8 mouse cellular contexts compared by ENCODE assay signal in the genomic region with DNA sequence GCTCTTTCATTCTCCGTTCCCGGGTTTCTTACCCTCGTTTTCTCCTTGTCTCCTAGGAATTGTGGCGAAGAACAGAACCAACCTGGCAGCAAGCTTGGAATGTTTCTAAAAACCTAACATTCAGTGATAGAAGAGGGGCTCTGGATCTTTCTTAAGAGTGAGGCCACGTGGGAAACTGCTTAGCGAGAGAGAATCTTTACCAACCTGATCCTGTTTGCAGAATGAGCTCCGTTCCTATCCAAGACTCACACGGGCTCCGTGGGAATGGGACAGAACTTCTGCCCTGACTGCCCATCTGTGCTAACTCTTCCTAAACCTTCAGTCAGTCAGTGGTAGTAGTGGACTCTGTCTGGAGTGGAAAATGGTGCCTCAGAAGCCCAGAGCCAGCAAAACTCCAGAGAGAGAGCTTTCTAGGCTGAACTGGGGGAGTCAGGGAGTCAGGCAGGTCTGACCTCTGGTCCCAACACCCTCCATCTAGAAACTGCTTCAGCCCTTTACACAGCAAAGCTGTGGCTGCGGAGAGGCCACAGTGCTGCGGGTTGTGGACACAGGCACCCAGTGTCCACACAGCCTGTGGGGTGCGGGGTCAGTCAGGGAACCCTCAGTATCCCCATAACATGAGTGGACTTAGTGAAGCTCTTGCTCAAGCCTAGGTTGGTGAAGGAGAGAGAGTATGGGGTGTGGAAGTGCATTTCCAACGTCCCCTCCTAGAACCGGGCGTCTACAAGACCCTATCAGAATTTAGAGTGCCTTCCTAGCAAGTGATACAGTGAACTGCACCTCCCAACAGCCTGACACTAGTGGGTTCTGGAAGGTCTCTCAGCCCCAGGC. TPM values are rescaled to one million over a fixed set of nuclear protein-coding genes. Genes with fewer than 3 reads are reported as not detected.
A peak's percentile ranks its signal among the peaks of the same experiment; 100 is the strongest.
DNase-seq lines count a peak whose midpoint lies in the region; ATAC-seq and TF ChIP-seq lines count a peak whose summit lies in the region.

No protein-coding gene starts in this region.

- H3K79me2 ChIP-seq in C2C12 (ENCODE audit: control insufficient read depth, insufficient read depth): no peaks in the 10 kb centered on the region

- no peak overlapping the region for H3K4me3 ChIP-seq in C2C12 (ENCODE audit: insufficient read depth, poor library complexity, severe bottlenecking)
- H3K4me3 ChIP-seq in forebrain, embryonic 13.5 days: peak overlapping the region; percentile 51
- peak overlapping the region; percentile 70 for H3K4me3 ChIP-seq in liver, embryonic 13.5 days (replicated peaks)

- peak; percentile 6; the same call in 1 of the 2 replicates for ATAC-seq in forebrain, embryonic 13.5 days
- ATAC-seq in liver, embryonic 13.5 days (ENCODE audit: low read depth): no peak

- no peaks in the 10 kb centered on the region for H3K36me3 ChIP-seq in C2C12 (ENCODE audit: control insufficient read depth, insufficient read depth)
- H3K36me3 ChIP-seq in forebrain, embryonic 13.5 days (ENCODE audit: poor library complexity, severe bottlenecking): no peaks in the 10 kb centered on the region
- no peaks in the 10 kb centered on the region for H3K36me3 ChIP-seq in liver, embryonic 13.5 days

- H3K27me3 ChIP-seq in C2C12 (ENCODE audit: control insufficient read depth, insufficient read depth, insufficient read length): no peaks in the 10 kb centered on the region
- H3K27me3 ChIP-seq in forebrain, embryonic 13.5 days: peaks cover 28% of the 10 kb centered on the region
- H3K27me3 ChIP-seq in liver, embryonic 13.5 days: peaks cover 31% of the 10 kb centered on the region

- DNase-seq in heart, adult 11 months: peak; percentile 88
- DNase-seq in heart, adult 18-20 months: no peak
- DNase-seq in liver, embryonic 13.5 days: no peak
- no peak for DNase-seq in Muller cell, postnatal 12 days (ENCODE audit: inconsistent ontology term)
- DNase-seq in spleen, postnatal 4 days (ENCODE audit: low spot score in 2 of 2): no peak
- no peak for DNase-seq in c-Kit-positive CD71-positive TER-119-positive erythroid progenitor cells, embryonic 14.5 days (ENCODE audit: low spot score)

- H3K27ac ChIP-seq in forebrain, embryonic 13.5 days: peak overlapping the region; percentile 83
- H3K27ac ChIP-seq in liver, embryonic 13.5 days: peak overlapping the region; percentile 77

- H3K4me1 ChIP-seq in forebrain, embryonic 13.5 days: peaks cover 52% of the 10 kb centered on the region
- peaks cover 80% of the 10 kb centered on the region for H3K4me1 ChIP-seq in liver, embryonic 13.5 days (replicated peaks)

- H3K79me3 ChIP-seq in C2C12 (ENCODE audit: low read depth): no peaks in the 10 kb centered on the region

- WGBS in forebrain, embryonic 13.5 days: 17% methylated on average over 15 of the region's 15 CpGs
- 13% methylated on average over 15 of the region's 15 CpGs for WGBS in liver, embryonic 13.5 days (ENCODE audit: insufficient replicate concordance)

- TF ChIP-seq CTCF in C2C12 (IDR thresholded peaks at IDR 0.05; ENCODE audit: control insufficient read depth, insufficient read depth, insufficient read length): no peak

- peak overlapping the region; percentile 68 for H3K9ac ChIP-seq in forebrain, embryonic 13.5 days
- peak overlapping the region; percentile 82 for H3K9ac ChIP-seq in liver, embryonic 13.5 days

- H3K9me3 ChIP-seq in forebrain, embryonic 13.5 days (replicated peaks): no peaks in the 10 kb centered on the region
- H3K9me3 ChIP-seq in liver, embryonic 13.5 days (replicated peaks): no peaks in the 10 kb centered on the region

- peak overlapping the region; percentile 77 for H3ac ChIP-seq in C2C12 (ENCODE audit: control insufficient read depth, insufficient read length, low read depth)

- H3K4me2 ChIP-seq in forebrain, embryonic 13.5 days: peak overlapping the region; percentile 81
- H3K4me2 ChIP-seq in liver, embryonic 13.5 days: peak overlapping the region; percentile 97

TF ChIP-seq in C2C12, 6 proteins besides CTCF, POLR2A, EP300 and RAD21:
- TF ChIP-seq USF1 (IDR thresholded peaks at IDR 0.05; ENCODE audit: low read depth) (no peak), CEBPB (IDR thresholded peaks at IDR 0.05; ENCODE audit: low read depth) (no peak), FOSL1 (IDR thresholded peaks at IDR 0.05; ENCODE audit: insufficient read depth, low read length, poor library complexity, severe bottlenecking) (no peak), MYOG (IDR thresholded peaks at IDR 0.05; ENCODE audit: control insufficient read depth, extremely low read depth, insufficient read length) (no peak), MYOD1 (IDR thresholded peaks at IDR 0.05; ENCODE audit: control insufficient read depth, insufficient read length, low read depth) (no peak), MAX (IDR thresholded peaks at IDR 0.05) (no peak)

RNA-seq across cellular contexts. Expression of a gene that starts 42.6 kb away (rescaled TPM):
- 100 to 1,000 TPM; 286 to 296 TPM for total RNA-seq in heart, adult 18-20 months (2021)
- 7,516 TPM for polyA plus RNA-seq in C2C12 (2012; fragmentation: generic; extraction: Trizol)
- polyA plus RNA-seq in forebrain, embryonic 13.5 days (2015; fragmentation: Nextera tagmentation; extraction: Ambion mirVana): 3,229 and 3,555 TPM in 2 replicates
- 712 and 750 TPM in 2 replicates for polyA plus RNA-seq in liver, embryonic 13.5 days (2015; fragmentation: Nextera tagmentation; extraction: Ambion mirVana)

RNA-seq across cellular contexts. Expression of a gene that starts 55.6 kb away (rescaled TPM):
- total RNA-seq in heart, adult 18-20 months (2021): not detected
- 0.25 TPM for polyA plus RNA-seq in C2C12 (2012; fragmentation: generic; extraction: Trizol)
- polyA plus RNA-seq in forebrain, embryonic 13.5 days (2015; fragmentation: Nextera tagmentation; extraction: Ambion mirVana): 1.3 and 1.7 TPM in 2 replicates
- polyA plus RNA-seq in liver, embryonic 13.5 days (2015; fragmentation: Nextera tagmentation; extraction: Ambion mirVana): not detected in 2 replicates
